Mouse (Mus musculus) forebrain, embryonic 13.5 days (tissue): ENCODE data around the gene Gm13691. TPM values are rescaled to one million over a fixed set of nuclear protein-coding genes. Genes with fewer than 3 reads are reported as not detected.
"Not testable (repeated sequence)": the region's sequence is repeated elsewhere in the genome, so short reads cannot be mapped to it uniquely, and the experiment has no call there.

Experiments used
- ATAC-seq: fragments of 200-750 bp; cut with Nextera tagmentation; 2 replicates; pipeline ENCODE4 v1.8.0; 2017
- H3K27ac ChIP-seq: fragments of 300-500 bp; sonication (generic); 2 replicates; pipeline ENCODE4 v1.5.1; 2015; ENCODE audit warnings: inconsistent platforms, mild to moderate bottlenecking, moderate library complexity
- H3K27me3 ChIP-seq: fragments of 300-500 bp; sonication (generic); 2 replicates; pipeline ENCODE4 v1.6.1; 2015; ENCODE audit warnings: mild to moderate bottlenecking, inconsistent platforms
- H3K36me3 ChIP-seq: fragments of 300-500 bp; sonication (generic); 2 replicates; pipeline ENCODE4 v1.6.1; 2015; ENCODE audit warnings: mild to moderate bottlenecking, inconsistent platforms; ENCODE audit not compliant: poor library complexity, severe bottlenecking
- H3K4me1 ChIP-seq: fragments of 300-500 bp; sonication (generic); 2 replicates; pipeline ENCODE4 v1.6.1; 2015; ENCODE audit warnings: inconsistent platforms
- H3K4me2 ChIP-seq: fragments of 300-500 bp; sonication (generic); 2 replicates; pipeline ENCODE4 v1.6.1; 2015; ENCODE audit warnings: inconsistent platforms, mild to moderate bottlenecking, moderate library complexity
- H3K4me3 ChIP-seq: fragments of 300-500 bp; sonication (generic); 2 replicates; pipeline ENCODE4 v1.5.1; 2015; ENCODE audit warnings: mild to moderate bottlenecking, inconsistent platforms
- H3K9ac ChIP-seq: fragments of 300-500 bp; sonication (generic); 2 replicates; pipeline ENCODE4 v1.6.1; 2015; ENCODE audit warnings: mild to moderate bottlenecking, inconsistent platforms
- H3K9me3 ChIP-seq: fragments of 300-500 bp; sonication (generic); replicated peaks from 2 replicates; pipeline ENCODE4 v1.6.1; 2016; ENCODE audit warnings: inconsistent platforms
- WGBS: fragments of 180-500 bp; shearing (Covaris S2); methylation state at CpG from one replicate; pipeline ENCODE4 v1.1.7; 2015; 5-methylcytosine and 5-hydroxymethylcytosine counted together
- polyA plus RNA-seq: library from polyadenylated mRNA; unstranded; fragments of >200 nt; fragmentation: Nextera tagmentation; extraction: Ambion mirVana; gene quantifications from 2 replicates; pipeline ENCODE4 v1.2.1, GENCODE M21; 2015

Gene Gm13691
- polyA plus RNA-seq, 1 experiment from 2014 or later = not detected

DNA sequence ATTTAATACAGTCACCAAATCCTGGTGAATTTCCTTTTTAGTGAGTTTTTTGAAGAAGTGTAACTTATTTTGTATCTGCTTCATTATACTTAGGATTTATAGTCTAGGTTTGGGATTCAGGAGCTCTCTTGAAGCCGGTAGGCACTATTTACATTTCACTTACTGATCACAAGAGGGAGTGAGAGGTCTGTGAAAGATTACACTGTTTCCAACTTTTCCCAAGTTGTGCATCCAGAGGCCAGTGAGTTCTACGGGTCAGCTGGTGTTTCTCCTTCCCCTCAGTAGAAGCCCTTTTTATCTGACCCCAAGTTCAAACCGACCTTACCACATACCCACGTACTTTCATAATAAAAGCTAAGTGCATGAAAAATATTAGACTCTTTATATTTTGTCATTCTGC lies 47.0 kb downstream of the Gm13691 start:
- no peaks in the 10 kb centered on the region for H3K9me3 ChIP-seq
- H3K4me3 ChIP-seq = no peak overlapping the region
- no peaks in the 10 kb centered on the region for H3K4me1 ChIP-seq
- no peaks in the 10 kb centered on the region for H3K27me3 ChIP-seq
- 32% methylated on average over 4 of the region's 4 CpGs for WGBS
- no peak overlapping the region for H3K9ac ChIP-seq
- H3K4me2 ChIP-seq = no peak overlapping the region
- no peak for ATAC-seq
- H3K36me3 ChIP-seq = no peaks in the 10 kb centered on the region
- no peak overlapping the region for H3K27ac ChIP-seq

- H3K9me3 ChIP-seq, H3K36me3 ChIP-seq, ATAC-seq, H3K27ac ChIP-seq, H3K4me2 ChIP-seq, H3K4me1 ChIP-seq, H3K4me3 ChIP-seq, H3K27me3 ChIP-seq, H3K9ac ChIP-seq: not testable (repeated sequence)
- 91% methylated on average over 1 of the region's 1 CpGs for WGBS
Observed at GRCm38 (mm10) chr2:84037943-84038342, 47.6 kb downstream of the Gm13691 start.

DNA sequence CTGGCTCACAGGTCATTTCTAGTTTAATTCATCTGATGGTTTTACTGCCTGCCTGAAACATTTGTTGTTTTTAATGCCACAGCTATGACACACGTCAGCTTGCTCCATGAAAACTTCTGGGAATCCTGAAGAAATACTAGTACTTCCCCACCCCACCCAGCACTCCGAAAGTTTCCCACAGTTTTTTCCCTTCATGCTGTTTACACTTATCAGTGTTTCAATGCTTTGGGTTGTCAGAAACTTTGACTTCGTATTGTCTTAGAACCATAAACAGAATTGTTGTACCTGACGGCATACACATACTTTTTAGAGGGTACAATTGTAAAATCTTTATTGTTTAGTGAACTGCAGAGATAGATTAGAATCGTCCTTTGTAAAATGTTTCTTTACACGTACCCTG lies 48.9 kb downstream of the Gm13691 start:
- 72% methylated on average over 6 of the region's 6 CpGs for WGBS
- Histone ChIP-seq H3K27me3 (no peaks in the 10 kb centered on the region), H3K4me1 (no peaks in the 10 kb centered on the region), H3K4me3 (no peak overlapping the region), H3K27ac (no peak overlapping the region), H3K9me3 (no peaks in the 10 kb centered on the region), H3K36me3 (no peaks in the 10 kb centered on the region), H3K9ac (no peak overlapping the region), H3K4me2 (no peak overlapping the region)
- no peak for ATAC-seq

Other genes starting within 250 kb of the Gm13691 start
- 47.2 and 55.0 TPM in 2 replicates for gene Fam171b, start 177.9 kb upstream of the Gm13691 start, polyA plus RNA-seq
- not detected in 2 replicates for gene Zswim2, start 49.3 kb upstream of the Gm13691 start, polyA plus RNA-seq
- gene Gm13698, start 34.9 kb upstream of the Gm13691 start, polyA plus RNA-seq = not detected in 2 replicates
- gene Gm13693, start 29.1 kb upstream of the Gm13691 start, polyA plus RNA-seq = not detected in 2 replicates
- not detected in 2 replicates for gene Gm13695, start 23.2 kb upstream of the Gm13691 start, polyA plus RNA-seq
- not detected in 2 replicates for gene Gm13696, start 17.4 kb upstream of the Gm13691 start, polyA plus RNA-seq
- not detected in 2 replicates for gene Gm13694, start 11.6 kb upstream of the Gm13691 start, polyA plus RNA-seq
- not detected in 2 replicates for gene Gm13697, start 5.8 kb upstream of the Gm13691 start, polyA plus RNA-seq